Mouse (Mus musculus): ENCODE data around the gene Csf3.
"Not testable (repeated sequence)": the region's sequence is repeated elsewhere in the genome, so short reads cannot be mapped to it uniquely, and the experiment has no call there.

Gene Csf3

GRCm38 (mm10) chr11:98696454-98697216 lies 4.4 kb upstream of the Csf3 start:
- ATAC-seq (ENCODE audit: low TSS enrichment), result no peak

GRCm38 (mm10) chr11:98697225-98697624 lies 3.8 kb upstream of the Csf3 start:
- ATAC-seq (ENCODE audit: low TSS enrichment), result no peak

- no peak for ATAC-seq (ENCODE audit: low TSS enrichment)
Observed at GRCm38 (mm10) chr11:98698849-98699640, 2.0 kb upstream of the Csf3 start.

GRCm38 (mm10) chr11:98699911-98700310 lies 1.2 kb upstream of the Csf3 start:
- ATAC-seq (ENCODE audit: low TSS enrichment), result 0 out of 2 replicates have a peak, but pooled peaks have one; percentile 42

GRCm38 (mm10) chr11:98702323-98702722 lies 1.3 kb downstream of the Csf3 start:
- ATAC-seq (ENCODE audit: low TSS enrichment), result no peak

GRCm38 (mm10) chr11:98705021-98705420 lies 4.0 kb downstream of the Csf3 start:
- ATAC-seq (ENCODE audit: low TSS enrichment), result no peak

GRCm38 (mm10) chr11:98707401-98708281 lies 6.6 kb downstream of the Csf3 start:
- ATAC-seq (ENCODE audit: low TSS enrichment), result no peak

- ATAC-seq (ENCODE audit: low TSS enrichment), result no peak
Observed at GRCm38 (mm10) chr11:98708282-98708956, 7.4 kb downstream of the Csf3 start.

- peak; percentile 60; the same call in 1 of the 2 replicates for ATAC-seq (ENCODE audit: low TSS enrichment)
Observed at GRCm38 (mm10) chr11:98709001-98709741, 8.1 kb downstream of the Csf3 start.

- ATAC-seq (ENCODE audit: low TSS enrichment), result peak; percentile 25; the same call in 1 of the 2 replicates
Observed at GRCm38 (mm10) chr11:98710416-98711045, 9.5 kb downstream of the Csf3 start.

- no peak for ATAC-seq (ENCODE audit: low TSS enrichment)
Observed at GRCm38 (mm10) chr11:98711046-98711434, 10.0 kb downstream of the Csf3 start.

GRCm38 (mm10) chr11:98712009-98712408 lies 10.9 kb downstream of the Csf3 start:
- not testable (repeated sequence) for ATAC-seq (ENCODE audit: low TSS enrichment)

GRCm38 (mm10) chr11:98713703-98714102 lies 12.6 kb downstream of the Csf3 start:
- ATAC-seq (ENCODE audit: low TSS enrichment), result no peak

GRCm38 (mm10) chr11:98715946-98716345 lies 14.9 kb downstream of the Csf3 start:
- no peak for ATAC-seq (ENCODE audit: low TSS enrichment)

GRCm38 (mm10) chr11:98717904-98718303 lies 16.8 kb downstream of the Csf3 start:
- ATAC-seq (ENCODE audit: low TSS enrichment), result peak; percentile 74

- no peak for ATAC-seq (ENCODE audit: low TSS enrichment)
Observed at GRCm38 (mm10) chr11:98720756-98721155, 19.7 kb downstream of the Csf3 start.

GRCm38 (mm10) chr11:98721458-98722226 lies 20.6 kb downstream of the Csf3 start:
- ATAC-seq (ENCODE audit: low TSS enrichment), result no peak

- no peak for ATAC-seq (ENCODE audit: low TSS enrichment)
Observed at GRCm38 (mm10) chr11:98723098-98723497, 22.0 kb downstream of the Csf3 start.

GRCm38 (mm10) chr11:98725926-98726506 lies 25.0 kb downstream of the Csf3 start:
- no peak for ATAC-seq (ENCODE audit: low TSS enrichment)
